Mouse (Mus musculus) kidney, postnatal 10 days (tissue): Measurements from ENCODE around the gene Rab5c.

Experiments
- DNase-seq: peaks from one replicate; pipeline ENCODE4 v3.0.0; 2021; ENCODE audit warnings: mixed read lengths

The Rab5c gene

GRCm38 (mm10) chr11:100752294-100752693, 14.3 kb upstream of the Rab5c start:
- peak; percentile 39 for DNase-seq

GRCm38 (mm10) chr11:100750127-100750526, 12.1 kb upstream of the Rab5c start:
- no peak for DNase-seq

- no peak for DNase-seq
Measured at GRCm38 (mm10) chr11:100749469-100749868, 11.5 kb upstream of the Rab5c start.

GRCm38 (mm10) chr11:100748620-100749019, 10.6 kb upstream of the Rab5c start:
- DNase-seq, result no peak

GRCm38 (mm10) chr11:100747114-100747513, 9.1 kb upstream of the Rab5c start:
- no peak for DNase-seq

- no peak for DNase-seq
Measured at GRCm38 (mm10) chr11:100746546-100746945, 8.5 kb upstream of the Rab5c start.

- peak; percentile 68 for DNase-seq
Measured at GRCm38 (mm10) chr11:100745085-100745484, 7.1 kb upstream of the Rab5c start.

GRCm38 (mm10) chr11:100741348-100741747, 3.3 kb upstream of the Rab5c start:
- DNase-seq, result peak; percentile 48

GRCm38 (mm10) chr11:100738749-100739148, 734 bp upstream of the Rab5c start:
- DNase-seq, result no peak

- DNase-seq, result peak; percentile 28
Measured at GRCm38 (mm10) chr11:100737105-100737733, 796 bp downstream of the Rab5c start.

GRCm38 (mm10) chr11:100736746-100737080, 1.3 kb downstream of the Rab5c start:
- DNase-seq, result peak; percentile 25

GRCm38 (mm10) chr11:100735954-100736745, 1.9 kb downstream of the Rab5c start:
- peak; percentile 23 for DNase-seq

GRCm38 (mm10) chr11:100735134-100735865, 2.7 kb downstream of the Rab5c start:
- no peak for DNase-seq

GRCm38 (mm10) chr11:100730477-100731205, 7.4 kb downstream of the Rab5c start:
- peak; percentile 40 for DNase-seq

- DNase-seq, result no peak
Measured at GRCm38 (mm10) chr11:100729976-100730375, 8.0 kb downstream of the Rab5c start.

GRCm38 (mm10) chr11:100728601-100729000, 9.4 kb downstream of the Rab5c start:
- DNase-seq, result no peak

- DNase-seq, result no peak
Measured at GRCm38 (mm10) chr11:100727201-100727600, 10.8 kb downstream of the Rab5c start.

- DNase-seq, result peak; percentile 45
Measured at GRCm38 (mm10) chr11:100724919-100725512, 13.0 kb downstream of the Rab5c start.

GRCm38 (mm10) chr11:100722493-100723028, 15.5 kb downstream of the Rab5c start:
- no peak for DNase-seq

GRCm38 (mm10) chr11:100721776-100722492, 16.1 kb downstream of the Rab5c start:
- peak; percentile 57 for DNase-seq

- no peak for DNase-seq
Measured at GRCm38 (mm10) chr11:100721254-100721653, 16.8 kb downstream of the Rab5c start.

- no peak for DNase-seq
Measured at GRCm38 (mm10) chr11:100720345-100720744, 17.7 kb downstream of the Rab5c start.
